Mouse (Mus musculus) embryonic facial prominence, embryonic 13.5 days (tissue): Measurements from ENCODE around the gene Zbtb9. TPM values are rescaled to one million over a fixed set of nuclear protein-coding genes. Genes with fewer than 3 reads are reported as not detected.

Experiments
- ATAC-seq: fragments of 200-750 bp; cut with Nextera tagmentation; 2 replicates; pipeline ENCODE4 v1.8.0; 2017; ENCODE audit warnings: low read depth; ENCODE audit not compliant: insufficient number of reproducible peaks, insufficient read depth, low FRiP score, low TSS enrichment
- H3K27ac ChIP-seq: fragments of 300-500 bp; sonication (generic); 2 replicates; pipeline ENCODE4 v1.5.1; 2015; ENCODE audit warnings: moderate library complexity, mild to moderate bottlenecking, inconsistent platforms
- H3K27me3 ChIP-seq: fragments of 300-500 bp; sonication (generic); 2 replicates; pipeline ENCODE4 v1.6.1; 2015; ENCODE audit warnings: mild to moderate bottlenecking, inconsistent platforms
- H3K36me3 ChIP-seq: fragments of 300-500 bp; sonication (generic); 2 replicates; pipeline ENCODE4 v1.6.1; 2015; ENCODE audit warnings: mild to moderate bottlenecking, inconsistent platforms
- H3K4me1 ChIP-seq: fragments of 300-500 bp; sonication (generic); 2 replicates; pipeline ENCODE4 v1.6.1; 2015; ENCODE audit warnings: inconsistent platforms
- H3K4me2 ChIP-seq: fragments of 300-500 bp; sonication (generic); 2 replicates; pipeline ENCODE4 v1.6.1; 2015; ENCODE audit warnings: moderate library complexity, mild to moderate bottlenecking, inconsistent platforms
- H3K4me3 ChIP-seq: fragments of 300-500 bp; sonication (generic); 2 replicates; pipeline ENCODE4 v1.5.1; 2015; ENCODE audit warnings: mild to moderate bottlenecking, inconsistent platforms
- H3K9ac ChIP-seq: fragments of 300-500 bp; sonication (generic); 2 replicates; pipeline ENCODE4 v1.6.1; 2015; ENCODE audit warnings: mild to moderate bottlenecking, inconsistent platforms
- H3K9me3 ChIP-seq: fragments of 300-500 bp; sonication (generic); 2 replicates; pipeline ENCODE4 v1.6.1; 2016; ENCODE audit warnings: inconsistent platforms
- WGBS: fragments of 180-500 bp; shearing (Covaris S2); methylation state at CpG from one replicate; pipeline ENCODE4 v1.1.7; 2015; ENCODE audit warnings: mixed read lengths; 5-methylcytosine and 5-hydroxymethylcytosine counted together
- polyA plus RNA-seq: library from polyadenylated mRNA; unstranded; fragments of >200 nt; fragmentation: Nextera tagmentation; extraction: Ambion mirVana; gene quantifications from 2 replicates; pipeline ENCODE4 v1.2.1, GENCODE M21; 2015

The Zbtb9 gene
- polyA plus RNA-seq, 1 experiment from 2014 or later = 16.1 TPM

- peak overlapping the region; percentile 69 for H3K4me3 ChIP-seq
- peak overlapping the region; percentile 84 for H3K9ac ChIP-seq
- H3K27me3 ChIP-seq = no peaks in the 10 kb centered on the region
- peaks cover 6% of the 10 kb centered on the region; the same call in 1 of the 2 replicates for H3K36me3 ChIP-seq
- 7% methylated on average over 13 of the region's 14 CpGs for WGBS
- ATAC-seq = no peak
- H3K4me2 ChIP-seq = peak overlapping the region; percentile 92
- H3K4me1 ChIP-seq = peaks cover 79% of the 10 kb centered on the region
- H3K27ac ChIP-seq = peak overlapping the region; percentile 72
- H3K9me3 ChIP-seq = no peaks in the 10 kb centered on the region
These were observed 23.9 kb upstream of the Zbtb9 start for GRCm38 (mm10) chr17:26949051-26949577.

GRCm38 (mm10) chr17:26949866-26950265, 23.1 kb upstream of the Zbtb9 start:
- ATAC-seq = no peak
- 37% methylated on average over 5 of the region's 5 CpGs for WGBS
- H3K9ac ChIP-seq = peak overlapping the region; percentile 54
- peaks cover 79% of the 10 kb centered on the region for H3K4me1 ChIP-seq
- no peaks in the 10 kb centered on the region for H3K9me3 ChIP-seq
- peak overlapping the region; percentile 92 for H3K4me2 ChIP-seq
- peaks cover 10% of the 10 kb centered on the region for H3K36me3 ChIP-seq
- H3K27ac ChIP-seq = peak overlapping the region; percentile 72
- no peak overlapping the region; the same call in 1 of the 2 replicates for H3K4me3 ChIP-seq
- H3K27me3 ChIP-seq = no peaks in the 10 kb centered on the region

- 21% methylated on average over 7 of the region's 7 CpGs for WGBS
- H3K27me3 ChIP-seq = no peaks in the 10 kb centered on the region
- no peaks in the 10 kb centered on the region for H3K9me3 ChIP-seq
- peak overlapping the region; percentile 84 for H3K27ac ChIP-seq
- H3K4me3 ChIP-seq = peak overlapping the region; percentile 42
- H3K4me1 ChIP-seq = peaks cover 74% of the 10 kb centered on the region
- H3K4me2 ChIP-seq = peak overlapping the region; percentile 83
- no peak for ATAC-seq
- H3K36me3 ChIP-seq = peaks cover 12% of the 10 kb centered on the region
- peak overlapping the region; percentile 71 for H3K9ac ChIP-seq
These were observed 22.2 kb upstream of the Zbtb9 start for GRCm38 (mm10) chr17:26950560-26951288.

GRCm38 (mm10) chr17:26951406-26951805, 21.6 kb upstream of the Zbtb9 start:
- Histone ChIP-seq H3K36me3 (peaks cover 19% of the 10 kb centered on the region), H3K27me3 (no peaks in the 10 kb centered on the region), H3K4me2 (peak overlapping the region; percentile 83), H3K27ac (peak overlapping the region; percentile 84), H3K9ac (peak overlapping the region; percentile 71), H3K4me1 (peaks cover 67% of the 10 kb centered on the region), H3K9me3 (no peaks in the 10 kb centered on the region), H3K4me3 (peak overlapping the region; percentile 42)
- WGBS = under 1% methylated on average over 11 of the region's 11 CpGs
- ATAC-seq = peak; percentile 71

GRCm38 (mm10) chr17:26951952-26952877, 20.8 kb upstream of the Zbtb9 start:
- Histone ChIP-seq H3K9ac (peak overlapping the region; percentile 71), H3K4me1 (peaks cover 59% of the 10 kb centered on the region), H3K9me3 (no peaks in the 10 kb centered on the region), H3K27ac (peak overlapping the region; percentile 84), H3K27me3 (no peaks in the 10 kb centered on the region), H3K4me2 (peak overlapping the region; percentile 83), H3K36me3 (peaks cover 27% of the 10 kb centered on the region), H3K4me3 (peak overlapping the region; percentile 42)
- no peak for ATAC-seq
- 2% methylated on average over 23 of the region's 23 CpGs for WGBS

- Histone ChIP-seq H3K36me3 (peaks cover 37% of the 10 kb centered on the region), H3K4me3 (peak overlapping the region; percentile 42), H3K27ac (no peak overlapping the region), H3K27me3 (no peaks in the 10 kb centered on the region), H3K4me1 (peaks cover 52% of the 10 kb centered on the region), H3K9me3 (no peaks in the 10 kb centered on the region), H3K9ac (peak overlapping the region; percentile 71), H3K4me2 (peak overlapping the region; percentile 83)
- ATAC-seq = no peak
- WGBS = 27% methylated on average over 6 of the region's 6 CpGs
These were observed 19.8 kb upstream of the Zbtb9 start for GRCm38 (mm10) chr17:26953201-26953600.

- WGBS = 20% methylated on average over 9 of the region's 16 CpGs
- Histone ChIP-seq H3K27ac (no peak overlapping the region), H3K36me3 (peaks cover 42% of the 10 kb centered on the region), H3K9ac (peak overlapping the region; percentile 71), H3K4me2 (peak overlapping the region; percentile 83), H3K4me1 (peaks cover 52% of the 10 kb centered on the region), H3K9me3 (no peaks in the 10 kb centered on the region), H3K27me3 (no peaks in the 10 kb centered on the region), H3K4me3 (peak overlapping the region; percentile 42)
- no peak for ATAC-seq
These were observed 19.2 kb upstream of the Zbtb9 start for GRCm38 (mm10) chr17:26953726-26954125.

GRCm38 (mm10) chr17:26956309-26956708, 16.7 kb upstream of the Zbtb9 start:
- Histone ChIP-seq H3K36me3 (peaks cover 67% of the 10 kb centered on the region), H3K9me3 (no peaks in the 10 kb centered on the region), H3K4me3 (no peak overlapping the region), H3K27me3 (no peaks in the 10 kb centered on the region), H3K4me2 (no peak overlapping the region), H3K4me1 (peaks cover 28% of the 10 kb centered on the region), H3K9ac (no peak overlapping the region), H3K27ac (no peak overlapping the region)
- ATAC-seq = no peak
- 81% methylated on average over 5 of the region's 5 CpGs for WGBS

- 91% methylated on average over 18 of the region's 18 CpGs for WGBS
These were observed 16.1 kb upstream of the Zbtb9 start for GRCm38 (mm10) chr17:26956895-26957294.

GRCm38 (mm10) chr17:26957872-26958271, 15.1 kb upstream of the Zbtb9 start:
- H3K36me3 ChIP-seq = peaks cover 82% of the 10 kb centered on the region
- 91% methylated on average over 5 of the region's 5 CpGs for whole genome bisulfite sequencing
- no peak overlapping the region for H3K9ac ChIP-seq
- H3K27ac ChIP-seq = no peak overlapping the region
- no peak overlapping the region for H3K4me3 ChIP-seq
- H3K9me3 ChIP-seq = no peaks in the 10 kb centered on the region
- H3K4me1 ChIP-seq = peaks cover 12% of the 10 kb centered on the region
- H3K4me2 ChIP-seq = no peak overlapping the region
- no peaks in the 10 kb centered on the region for H3K27me3 ChIP-seq
- no peak for ATAC-seq

More at GRCm38 (mm10) chr17:26956895-26957294, 16.1 kb upstream of the Zbtb9 start:
- no peak overlapping the region for H3K27ac ChIP-seq
- H3K9ac ChIP-seq = no peak overlapping the region
- H3K4me2 ChIP-seq = no peak overlapping the region
- H3K9me3 ChIP-seq = no peaks in the 10 kb centered on the region
- H3K4me3 ChIP-seq = no peak overlapping the region
- no peak for ATAC-seq
- peaks cover 22% of the 10 kb centered on the region for H3K4me1 ChIP-seq
- H3K36me3 ChIP-seq = peaks cover 73% of the 10 kb centered on the region
- H3K27me3 ChIP-seq = no peaks in the 10 kb centered on the region

- Histone ChIP-seq H3K27me3 (no peaks in the 10 kb centered on the region), H3K4me1 (peaks cover 2% of the 10 kb centered on the region), H3K9me3 (no peaks in the 10 kb centered on the region), H3K36me3 (peaks cover 90% of the 10 kb centered on the region), H3K4me2 (no peak overlapping the region), H3K27ac (no peak overlapping the region), H3K9ac (no peak overlapping the region), H3K4me3 (no peak overlapping the region)
- WGBS = 53% methylated on average over 5 of the region's 5 CpGs
- no peak for ATAC-seq
These were observed 14.1 kb upstream of the Zbtb9 start for GRCm38 (mm10) chr17:26958880-26959279.
